Mouse (Mus musculus): Measurements from ENCODE around the gene Pld5.

DNA sequence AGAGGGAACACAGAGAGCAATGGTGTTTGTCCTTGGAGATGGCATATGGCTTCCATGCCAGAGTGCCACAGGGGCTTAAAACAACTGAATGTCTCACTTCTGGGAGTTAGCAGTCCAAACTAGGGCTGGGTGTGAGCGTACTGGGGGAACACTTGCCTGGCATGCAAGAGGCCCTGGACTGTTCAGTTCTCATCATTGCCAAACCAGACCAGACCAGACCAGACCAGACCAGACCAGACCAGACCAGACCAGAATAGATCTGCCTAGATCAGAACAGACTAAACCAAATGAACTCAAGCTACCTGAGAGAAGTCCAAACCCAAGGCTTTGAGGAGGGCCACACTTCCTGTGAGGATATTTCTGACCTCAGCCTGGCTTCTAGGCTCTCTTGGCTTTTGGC, 228.7 kb downstream of the Pld5 start:
- TF ChIP-seq EP300 (optimal IDR thresholded peaks at IDR 0.05) (no peak), CTCF (IDR thresholded peaks at IDR 0.05; ENCODE audit: low read depth) (no peak)

Data from stomach, postnatal 0 days (tissue).